Mouse (Mus musculus): ENCODE data around the gene Mapkapk3.

GRCm38 (mm10) chr9:107279378-107280321, 10.0 kb downstream of the Mapkapk3 start:
- TF ChIP-seq CTCF (IDR thresholded peaks at IDR 0.05; ENCODE audit: extremely low read depth, insufficient read depth, low read length) (no peak), POLR2A (IDR thresholded peaks at IDR 0.05; ENCODE audit: extremely low read depth, insufficient read depth, low read length) (no peak)

Data from cortical plate, adult 2 months (tissue).